Mouse (Mus musculus) neutrophil, adult 5-6 weeks (primary cell): ENCODE data around the gene Gm5414. TPM values are rescaled to one million over a fixed set of nuclear protein-coding genes. Genes with fewer than 3 reads are reported as not detected.

Source experiments
- ATAC-seq: fragments of 151-379, 151-347 bp; 2 replicates; pipeline ENCODE4 v1.8.0; 2017; ENCODE audit warnings: mild to moderate bottlenecking, moderate TSS enrichment; ENCODE audit not compliant: insufficient number of reproducible peaks, poor library complexity, low FRiP score, severe bottlenecking; ENCODE audit errors: extremely low read depth
- total RNA-seq: library from RNA; stranded (forward); fragments of 200-1000 nt; gene quantifications from 2 replicates; pipeline ENCODE4 v1.2.3, GENCODE M21; 2017

Gene Gm5414
- not detected in 2 replicates for total RNA-seq

- no peak for ATAC-seq
Observed at GRCm38 (mm10) chr15:101627884-101628283, at the start of gene Gm5414. Gene Gm5414 (minus strand): TSS chr15:101628188.

GRCm38 (mm10) chr15:101675978-101676377 lies 48.0 kb upstream of the Gm5414 start:
- no peak for ATAC-seq

- ATAC-seq: no peak
Observed at GRCm38 (mm10) chr15:101652736-101653265, 24.8 kb upstream of the Gm5414 start.

GRCm38 (mm10) chr15:101647280-101647679 lies 19.3 kb upstream of the Gm5414 start, which contains the start of gene Gm5478:
Gene Gm5478 (minus strand): TSS chr15:101647380.
- no peak for ATAC-seq

- ATAC-seq: no peak
Observed at GRCm38 (mm10) chr15:101599123-101599522, 28.9 kb downstream of the Gm5414 start.

- ATAC-seq: no peak
Observed at GRCm38 (mm10) chr15:101588216-101588615, 39.8 kb downstream of the Gm5414 start.

- ATAC-seq: no peak
Observed at GRCm38 (mm10) chr15:101584456-101584855, 43.5 kb downstream of the Gm5414 start.

- no peak for ATAC-seq
Observed at GRCm38 (mm10) chr15:101583211-101583965, 44.6 kb downstream of the Gm5414 start.

- ATAC-seq: no peak
Observed at GRCm38 (mm10) chr15:101581701-101582100, 46.3 kb downstream of the Gm5414 start.

- ATAC-seq: no peak
Observed at GRCm38 (mm10) chr15:101575506-101575905, 52.5 kb downstream of the Gm5414 start.

Other genes with a start within 250 kb of the Gm5414 start
- gene Krt7, start 217.1 kb downstream of the Gm5414 start, total RNA-seq: 8.6 and 9.6 TPM in 2 replicates
- gene Krt87, start 189.4 kb downstream of the Gm5414 start, total RNA-seq: not detected in 2 replicates
- gene Krt88, start 180.4 kb downstream of the Gm5414 start, total RNA-seq: not detected in 2 replicates
- gene Krt81, start 164.4 kb downstream of the Gm5414 start, total RNA-seq: not detected in 2 replicates
- 5.8 and 7.0 TPM in 2 replicates for gene Krt86, start 154.7 kb downstream of the Gm5414 start, total RNA-seq
- gene Krt83, start 136.7 kb downstream of the Gm5414 start, total RNA-seq: 0.37 and 1.9 TPM in 2 replicates
- not detected in 2 replicates for gene Gm49425, start 110.9 kb downstream of the Gm5414 start, total RNA-seq
- not detected in 2 replicates for gene Krt84, start 95.4 kb downstream of the Gm5414 start, total RNA-seq
- not detected in 2 replicates for gene Krt82, start 77.5 kb downstream of the Gm5414 start, total RNA-seq
- not detected in 2 replicates for gene Krt90, start 65.2 kb downstream of the Gm5414 start, total RNA-seq
- 0.12 and 0.74 TPM in 2 replicates for gene Krt75, start 54.3 kb downstream of the Gm5414 start, total RNA-seq
- gene Gm5478, start 19.2 kb upstream of the Gm5414 start, total RNA-seq: not detected in 2 replicates
- gene Krt6b, start 52.1 kb upstream of the Gm5414 start, total RNA-seq: 3.9 and 4.5 TPM in 2 replicates
- 1.1 and 1.3 TPM in 2 replicates for gene Krt6a, start 66.1 kb upstream of the Gm5414 start, total RNA-seq
- gene Krt5, start 84.7 kb upstream of the Gm5414 start, total RNA-seq: 0.23 TPM in 1 of 2 replicates, not detected in the other
- gene Krt71, start 114.9 kb upstream of the Gm5414 start, total RNA-seq: not detected in 2 replicates
- gene Krt72, start 158.3 kb upstream of the Gm5414 start, total RNA-seq: not detected in 2 replicates
- gene Krt73, start 174.2 kb upstream of the Gm5414 start, total RNA-seq: not detected in 2 replicates
- gene Krt2, start 190.0 kb upstream of the Gm5414 start, total RNA-seq: not detected in 2 replicates
- gene Krt1, start 222.6 kb upstream of the Gm5414 start, total RNA-seq: not detected in 2 replicates
- not detected in 2 replicates for gene Krt77, start 241.5 kb upstream of the Gm5414 start, total RNA-seq